Mouse (Mus musculus) embryo, embryonic 10 days (tissue): Measurements from ENCODE around the gene Hyal2.
A peak's percentile ranks its signal among the peaks of the same experiment; 100 is the strongest.
"Not testable (repeated sequence)": the region's sequence is repeated elsewhere in the genome, so short reads cannot be mapped to it uniquely, and the experiment has no call there.

Experiments
- DNase-seq: peaks from one replicate; pipeline ENCODE4 v3.0.0-alpha.2; 2015; ENCODE audit warnings: low spot score

The Hyal2 gene

DNA sequence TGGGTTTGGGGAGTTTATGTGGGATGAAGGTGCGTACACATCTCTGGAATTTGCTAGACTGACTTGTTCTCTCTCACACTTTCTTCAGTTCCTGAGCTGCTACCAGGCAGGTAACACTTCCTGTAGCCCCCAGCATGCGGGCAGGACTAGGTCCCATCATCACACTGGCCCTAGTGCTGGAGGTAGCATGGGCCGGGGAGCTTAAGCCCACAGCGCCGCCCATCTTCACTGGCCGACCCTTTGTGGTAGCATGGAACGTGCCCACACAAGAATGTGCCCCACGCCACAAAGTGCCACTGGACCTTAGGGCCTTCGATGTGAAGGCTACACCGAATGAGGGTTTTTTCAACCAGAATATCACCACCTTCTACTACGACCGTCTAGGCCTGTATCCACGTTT is 2.3 kb downstream of the Hyal2 start:
- no peak for DNase-seq

DNA sequence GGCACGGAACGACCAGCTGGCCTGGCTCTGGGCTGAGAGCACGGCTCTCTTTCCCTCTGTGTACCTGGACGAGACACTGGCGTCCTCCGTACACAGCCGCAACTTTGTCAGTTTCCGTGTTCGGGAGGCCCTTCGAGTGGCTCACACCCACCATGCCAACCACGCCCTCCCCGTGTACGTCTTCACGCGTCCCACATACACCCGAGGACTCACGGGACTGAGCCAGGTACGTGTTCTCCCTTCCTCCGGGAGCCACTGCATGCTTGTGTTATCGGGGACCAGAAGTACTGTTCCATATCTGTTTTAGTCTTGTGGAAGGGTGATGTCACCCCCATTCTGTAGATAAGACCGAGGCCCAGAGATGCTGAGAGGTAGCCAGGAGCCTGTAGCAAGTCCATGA is 3.1 kb downstream of the Hyal2 start:
- no peak for DNase-seq

DNA sequence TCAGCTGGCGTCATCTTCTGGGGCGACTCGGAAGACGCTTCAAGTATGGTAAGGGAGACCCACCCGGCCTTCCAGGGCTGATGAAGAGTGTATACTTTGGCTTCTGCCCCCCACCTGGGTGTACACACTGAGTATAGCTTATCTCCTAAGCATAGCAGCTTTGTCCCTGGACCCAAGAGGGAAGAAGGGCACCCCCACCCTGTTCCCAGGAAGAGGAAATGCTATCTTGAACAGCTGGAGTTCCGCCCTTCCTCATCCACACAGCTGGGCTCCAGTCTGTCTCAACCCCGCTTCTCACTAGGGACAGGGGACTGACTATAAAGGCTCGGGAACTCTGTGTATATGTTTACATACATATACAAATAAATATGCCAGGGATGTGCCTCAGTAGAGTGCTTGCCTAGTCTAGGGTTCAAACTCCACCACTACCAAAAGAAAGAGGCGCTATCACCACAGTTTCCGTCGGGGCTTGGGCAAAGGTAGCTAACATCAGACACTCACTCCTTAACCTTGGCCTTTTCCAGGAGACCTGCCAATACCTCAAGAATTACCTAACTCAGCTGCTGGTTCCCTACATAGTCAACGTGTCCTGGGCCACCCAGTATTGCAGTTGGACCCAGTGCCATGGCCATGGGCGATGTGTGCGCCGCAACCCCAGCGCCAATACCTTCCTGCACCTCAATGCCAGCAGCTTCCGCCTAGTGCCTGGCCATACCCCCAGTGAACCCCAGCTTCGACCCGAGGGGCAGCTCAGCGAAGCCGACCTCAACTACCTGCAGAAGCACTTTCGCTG is 4.0 kb downstream of the Hyal2 start:
- DNase-seq: no peak

DNA sequence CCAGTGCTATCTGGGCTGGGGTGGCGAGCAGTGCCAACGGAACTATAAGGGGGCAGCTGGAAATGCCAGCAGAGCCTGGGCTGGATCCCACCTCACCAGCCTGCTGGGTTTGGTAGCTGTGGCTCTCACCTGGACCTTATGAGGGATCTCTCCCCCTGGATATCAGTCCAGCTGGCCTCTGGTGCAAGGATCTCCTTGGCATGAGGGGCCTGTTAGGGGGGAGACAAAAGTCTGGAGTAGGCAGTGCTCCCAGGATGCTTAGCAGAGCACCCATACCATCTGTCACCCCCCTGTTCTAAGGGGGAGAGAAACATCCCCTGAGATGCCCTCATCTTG is 4.5 kb downstream of the Hyal2 start:
- DNase-seq: no peak

DNA sequence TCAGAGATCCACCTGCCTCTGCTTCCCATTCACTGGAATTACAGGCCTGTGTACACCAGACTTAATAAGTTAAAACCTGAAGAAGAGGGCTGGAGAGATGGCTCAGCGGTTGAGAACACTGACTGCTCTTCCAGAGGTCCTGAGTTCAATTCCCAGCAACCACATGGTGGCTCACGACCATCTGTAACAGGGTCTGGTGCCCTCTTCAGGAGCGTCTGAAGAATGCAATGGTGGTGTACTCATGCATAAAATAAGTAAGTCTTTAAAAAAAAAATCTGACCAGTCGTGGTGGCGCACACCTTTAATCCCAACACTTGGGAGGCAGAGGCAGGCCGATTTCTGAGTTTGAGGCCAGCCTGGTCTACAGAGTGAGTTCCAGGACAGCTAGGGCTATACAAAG is 6.0 kb downstream of the Hyal2 start:
- DNase-seq: not testable (repeated sequence)

DNA sequence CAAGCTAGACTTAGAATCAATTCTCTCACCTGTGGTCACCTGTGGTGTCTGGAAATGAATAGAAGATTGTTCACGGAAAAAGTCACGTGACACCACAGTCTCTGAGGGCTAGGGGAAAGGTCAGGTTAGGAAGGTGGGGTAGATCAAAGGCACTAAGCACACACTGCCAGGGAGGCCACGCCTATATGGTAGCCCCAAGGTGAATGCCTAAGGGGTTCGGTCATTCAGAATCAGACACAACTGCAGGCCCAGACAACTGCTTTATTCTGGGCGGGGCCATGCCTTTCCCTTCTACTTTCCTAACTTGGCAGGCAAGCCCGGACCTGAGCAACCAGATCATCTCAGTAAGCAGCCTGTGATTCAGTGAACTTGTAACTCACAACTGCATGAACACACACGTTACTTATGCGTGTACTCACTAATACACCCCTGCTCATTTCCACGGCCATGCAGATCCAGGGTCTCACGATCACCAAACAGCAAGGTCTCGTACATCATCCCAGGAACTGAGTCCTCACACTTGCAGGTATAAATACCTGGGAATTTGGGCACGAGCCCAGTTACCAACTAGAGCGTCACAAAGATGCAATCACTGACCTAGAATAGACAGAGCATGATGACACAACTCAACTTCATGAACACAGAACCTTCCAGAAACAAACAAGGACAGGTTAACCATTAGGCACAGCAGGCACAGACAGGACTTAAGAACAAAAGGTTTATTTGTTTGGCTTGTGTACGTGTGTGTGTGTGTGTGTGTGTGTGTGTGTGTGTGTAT is 8.0 kb downstream of the Hyal2 start:
- DNase-seq: no peak

DNA sequence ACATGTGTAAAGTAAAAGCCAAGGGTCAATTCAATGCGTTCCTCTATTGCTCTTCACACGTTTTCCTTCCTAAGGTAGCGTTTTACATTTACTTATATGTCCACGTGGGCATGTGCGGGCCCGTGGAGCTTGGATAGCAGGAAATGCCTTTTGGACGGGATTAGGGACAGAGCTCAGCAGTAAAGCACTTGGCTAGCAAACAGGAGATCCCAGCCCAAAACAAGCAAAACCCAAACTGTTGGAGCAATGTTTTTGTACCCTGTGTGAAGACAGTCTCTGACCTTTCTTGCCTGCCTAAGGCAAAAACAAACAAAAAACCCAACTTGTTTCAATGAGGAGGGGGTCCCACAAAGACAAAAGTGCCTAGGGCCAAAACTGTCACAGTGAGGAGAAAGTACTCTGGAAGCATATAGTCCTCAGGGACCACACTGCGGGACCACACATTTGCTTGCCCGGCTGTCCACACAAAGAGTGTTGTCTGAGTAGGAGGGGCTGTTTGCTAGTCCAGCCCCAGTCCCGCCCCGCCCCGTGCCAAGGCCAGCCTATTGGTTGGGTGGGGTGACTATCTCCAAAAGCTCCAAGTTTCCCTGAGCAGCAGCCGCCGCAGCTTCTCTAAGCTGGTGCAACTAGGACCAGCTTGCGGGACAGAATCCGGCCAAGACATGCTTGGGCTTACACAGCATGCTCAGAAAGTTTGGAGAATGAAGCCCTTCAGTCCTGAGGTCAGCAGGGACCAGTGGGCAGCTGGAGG is 8.8 kb downstream of the Hyal2 start, which contains the start of gene Hyal1:
Gene Hyal1, plus strand, starts transcription at position 571 of the 751 bp plus-strand sequence.
- peak; percentile 86 for DNase-seq

DNA sequence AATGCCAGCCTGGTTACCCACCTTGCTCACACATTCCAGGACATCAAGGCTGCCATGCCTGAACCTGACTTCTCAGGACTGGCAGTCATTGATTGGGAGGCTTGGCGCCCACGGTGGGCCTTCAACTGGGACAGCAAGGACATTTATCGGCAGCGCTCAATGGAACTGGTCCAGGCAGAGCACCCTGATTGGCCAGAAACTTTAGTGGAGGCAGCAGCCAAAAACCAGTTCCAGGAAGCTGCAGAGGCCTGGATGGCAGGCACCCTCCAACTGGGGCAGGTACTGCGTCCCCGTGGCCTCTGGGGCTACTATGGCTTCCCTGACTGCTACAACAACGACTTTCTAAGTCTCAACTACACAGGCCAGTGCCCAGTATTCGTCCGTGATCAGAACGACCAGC is 10.1 kb downstream of the Hyal2 start:
- no peak for DNase-seq

DNA sequence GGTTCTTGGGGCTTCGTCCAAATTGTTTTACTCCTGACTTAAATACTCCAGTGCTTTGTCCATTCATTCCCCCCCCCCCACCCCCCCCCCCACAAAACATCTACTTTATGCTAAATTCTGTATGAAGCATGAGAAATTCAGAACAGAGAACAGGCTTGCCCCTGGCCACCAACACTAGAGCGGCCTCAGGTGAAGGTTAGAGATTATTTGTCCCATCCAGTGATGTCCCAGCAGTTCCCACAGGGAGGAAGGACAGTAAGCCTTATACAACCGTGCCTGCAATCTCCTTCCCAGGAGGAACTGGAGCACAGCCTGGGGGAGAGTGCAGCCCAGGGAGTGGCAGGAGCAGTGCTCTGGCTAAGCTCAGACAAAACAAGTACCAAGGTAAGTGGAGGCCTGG is 10.8 kb downstream of the Hyal2 start, which contains the start of gene Naa80:
Gene Naa80, plus strand, starts transcription at position 301 of the 400 bp plus-strand sequence.
- no peak for DNase-seq

DNA sequence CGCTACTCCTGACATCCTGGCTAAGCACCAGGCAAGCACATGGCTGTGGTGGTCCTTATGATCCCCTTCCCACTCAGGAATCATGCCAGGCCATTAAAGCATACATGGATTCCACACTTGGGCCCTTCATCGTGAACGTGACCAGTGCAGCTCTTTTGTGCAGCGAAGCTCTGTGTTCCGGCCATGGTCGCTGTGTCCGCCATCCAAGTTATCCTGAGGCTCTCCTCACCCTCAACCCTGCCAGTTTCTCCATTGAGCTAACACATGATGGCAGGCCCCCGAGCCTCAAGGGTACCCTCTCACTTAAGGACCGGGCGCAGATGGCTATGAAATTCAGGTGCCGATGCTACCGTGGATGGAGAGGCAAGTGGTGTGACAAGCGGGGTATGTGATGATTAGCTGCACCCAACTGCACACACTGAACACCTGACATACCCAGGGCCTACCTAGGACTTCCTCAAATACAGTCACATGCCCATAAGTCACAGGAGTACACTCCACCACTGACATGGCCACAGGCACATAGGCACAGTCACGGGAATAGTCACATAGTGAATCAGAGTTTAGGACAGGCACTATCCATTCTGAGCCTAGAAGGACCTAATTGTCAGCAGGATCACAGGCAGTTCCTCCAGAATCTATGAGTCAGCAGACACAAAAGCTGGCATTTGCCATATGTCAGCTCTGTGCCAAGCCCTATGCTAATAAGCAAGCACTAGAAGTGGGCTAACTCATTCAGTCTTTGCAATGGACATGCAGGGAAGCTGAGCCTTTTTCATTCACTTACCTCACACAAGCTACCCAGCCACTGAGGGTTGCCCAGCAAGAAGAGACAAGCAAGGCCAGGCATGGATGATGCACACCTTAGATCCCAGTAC is 11.5 kb downstream of the Hyal2 start:
- no peak for DNase-seq

DNA sequence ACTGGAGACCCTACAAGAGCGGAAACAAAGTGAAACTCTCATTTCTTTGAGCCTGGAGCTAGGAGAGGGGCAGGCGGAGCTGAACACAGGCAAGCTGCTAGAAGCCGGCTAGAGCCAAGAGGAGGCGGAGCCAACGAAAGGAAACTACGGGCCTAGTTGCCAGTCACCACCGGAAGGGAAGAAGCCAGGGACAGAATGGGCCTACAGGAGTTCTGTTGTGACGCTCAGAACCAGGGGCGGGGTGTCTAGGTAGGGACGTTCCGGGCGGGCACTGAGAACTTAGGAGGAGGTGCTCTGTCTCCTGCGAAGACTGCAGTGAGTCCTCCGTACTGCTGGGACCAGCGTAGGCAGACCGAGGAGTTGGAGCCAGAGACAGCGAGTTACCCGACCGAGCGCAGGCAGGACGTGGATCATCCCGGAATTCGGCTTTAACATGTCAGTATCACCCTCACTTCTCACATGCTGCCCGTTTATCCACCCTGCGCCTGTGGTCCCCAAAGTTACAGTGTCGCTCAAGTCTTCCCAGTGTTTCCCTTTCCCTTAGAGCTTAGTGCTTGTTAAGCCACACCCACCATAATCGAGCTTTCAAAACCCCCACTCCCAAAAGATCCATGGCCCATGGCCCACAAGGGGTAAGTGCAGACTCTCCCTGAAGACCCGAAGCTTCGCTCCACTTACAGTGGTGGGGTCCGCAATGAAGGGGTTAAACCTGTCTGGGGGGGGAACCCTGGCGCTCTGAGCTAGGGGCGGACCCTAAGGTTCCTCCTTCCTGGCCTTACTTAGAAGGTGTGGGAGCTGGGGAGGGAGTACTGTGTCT is 13.0 kb downstream of the Hyal2 start, which contains the start of gene Hyal3:
Gene Hyal3, plus strand, starts transcription at position 318 of the 817 bp plus-strand sequence.
- DNase-seq: peak; percentile 93

DNA sequence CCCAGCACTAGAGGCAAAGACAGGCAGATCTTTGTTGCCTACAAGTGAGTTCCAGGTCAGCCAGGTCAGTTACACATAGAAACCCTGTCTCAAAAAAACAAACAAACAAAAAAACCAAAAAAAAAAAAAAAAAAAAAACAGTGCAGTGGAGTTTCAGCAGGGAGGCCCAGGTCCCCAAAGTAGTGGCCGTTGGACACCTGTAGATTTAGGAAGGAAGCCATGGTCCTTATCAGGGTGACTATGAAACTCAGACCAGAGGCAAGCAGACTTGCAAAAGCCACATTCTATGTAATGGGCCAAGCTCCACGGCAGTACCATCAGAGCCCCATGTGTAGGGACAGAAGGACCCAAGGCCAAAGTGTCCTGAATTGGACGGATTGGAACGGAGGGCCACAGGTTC is 13.8 kb downstream of the Hyal2 start:
- no peak for DNase-seq

DNA sequence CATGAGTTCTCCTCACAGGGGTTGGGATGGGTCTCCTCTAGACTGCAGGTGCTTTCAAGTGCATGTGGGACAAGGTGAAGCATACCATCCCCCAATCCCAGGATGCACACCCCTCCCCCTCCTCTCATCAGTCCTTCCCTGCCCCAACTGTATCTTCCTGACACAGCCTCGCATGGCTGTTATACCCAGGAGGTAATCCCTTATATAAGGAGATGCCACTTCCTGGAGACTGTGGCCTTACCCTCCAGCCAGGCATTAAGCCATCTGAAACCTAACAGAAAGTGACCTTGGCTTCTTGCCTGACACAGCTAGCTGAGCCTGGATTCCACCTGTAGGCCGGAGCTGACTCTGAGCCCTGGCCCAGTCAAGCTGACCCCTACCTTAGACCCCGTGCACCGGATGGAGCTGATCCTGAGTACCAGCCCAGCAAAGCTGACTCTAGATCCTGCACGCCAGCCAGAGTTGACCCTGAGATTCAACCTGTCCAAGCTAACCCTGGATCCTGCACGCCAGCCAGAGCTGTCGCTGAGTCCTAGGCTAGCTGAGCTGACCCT is 14.8 kb downstream of the Hyal2 start:
- DNase-seq: no peak

DNA sequence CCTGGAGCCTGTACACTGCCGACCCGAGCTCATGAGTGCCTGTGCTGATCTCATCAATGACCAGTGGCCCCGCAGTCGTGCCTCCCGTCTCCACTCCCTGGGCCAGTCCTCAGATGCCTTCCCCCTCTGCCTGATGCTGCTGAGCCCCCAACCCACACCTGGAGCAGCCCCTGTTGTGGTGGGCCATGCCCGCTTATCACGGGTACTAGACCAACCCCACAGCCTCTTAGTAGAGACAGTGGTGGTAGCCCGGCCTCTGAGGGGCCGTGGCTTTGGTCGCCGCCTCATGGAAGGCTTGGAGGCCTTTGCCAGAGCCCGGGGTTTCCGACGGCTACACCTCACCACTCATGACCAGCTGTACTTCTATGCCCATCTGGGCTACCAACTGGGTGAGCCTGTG is 15.4 kb downstream of the Hyal2 start:
- DNase-seq: no peak

DNA sequence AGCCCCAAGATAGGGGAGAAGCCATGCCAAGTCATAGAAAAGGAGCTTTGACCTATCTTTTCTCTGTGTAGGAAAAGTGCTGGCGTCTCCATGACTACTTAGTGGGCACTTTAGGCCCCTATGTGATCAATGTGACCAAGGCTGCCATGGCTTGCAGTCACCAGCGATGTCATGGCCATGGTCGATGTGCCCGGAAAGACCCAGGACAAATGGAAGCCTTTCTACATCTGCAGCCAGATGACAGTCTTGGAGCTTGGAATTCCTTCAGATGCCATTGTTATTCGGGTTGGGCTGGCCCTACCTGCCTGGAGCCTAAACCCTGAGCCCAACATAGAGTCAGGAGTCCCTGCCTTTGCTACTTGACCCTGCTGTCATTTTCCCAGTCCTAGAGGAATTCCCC is 18.8 kb downstream of the Hyal2 start:
- DNase-seq: no peak

DNA sequence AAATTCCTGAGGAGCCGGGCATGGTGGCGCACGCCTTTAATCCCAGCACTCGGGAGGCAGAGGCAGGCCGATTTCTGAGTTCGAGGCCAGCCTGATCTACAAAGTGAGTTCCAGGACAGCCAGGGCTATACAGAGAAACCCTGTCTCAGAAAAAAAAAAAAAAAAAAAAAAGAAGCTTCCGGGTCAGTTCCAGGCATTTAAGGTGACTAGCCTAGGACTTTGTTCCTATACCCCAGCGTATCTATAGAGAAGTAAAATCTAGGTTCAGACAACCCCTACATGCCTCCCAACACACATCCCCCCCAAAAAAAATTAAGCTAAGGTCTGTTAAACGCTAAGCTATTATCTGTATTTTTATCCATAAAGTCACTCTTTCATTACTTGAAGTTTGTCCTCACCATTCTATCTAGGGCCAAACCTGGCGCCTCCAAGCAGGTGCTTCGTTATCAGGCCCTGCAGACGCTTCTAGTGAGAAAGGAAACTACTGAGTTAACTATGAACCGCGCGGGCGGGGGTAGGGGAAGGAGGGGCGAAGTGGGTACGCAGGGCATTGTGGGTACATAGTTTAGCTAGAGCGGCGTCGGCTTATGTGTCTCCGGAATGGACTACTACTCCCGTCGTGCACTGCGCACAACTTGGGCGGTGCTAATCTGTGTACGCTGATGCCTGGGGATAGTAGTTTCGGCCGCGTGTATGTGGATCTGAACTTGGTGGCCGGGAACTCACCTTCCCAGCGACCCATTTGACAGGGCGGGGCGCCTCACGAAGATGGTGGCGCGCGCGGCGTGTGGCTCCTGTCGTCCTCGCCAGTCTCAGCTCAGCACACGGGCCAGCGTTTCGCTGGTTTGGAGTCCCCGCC is 19.5 kb downstream of the Hyal2 start, which contains the start of gene Ifrd2:
Gene Ifrd2, plus strand, starts transcription at position 669 of the 859 bp plus-strand sequence.
- peak; percentile 100 for DNase-seq

DNA sequence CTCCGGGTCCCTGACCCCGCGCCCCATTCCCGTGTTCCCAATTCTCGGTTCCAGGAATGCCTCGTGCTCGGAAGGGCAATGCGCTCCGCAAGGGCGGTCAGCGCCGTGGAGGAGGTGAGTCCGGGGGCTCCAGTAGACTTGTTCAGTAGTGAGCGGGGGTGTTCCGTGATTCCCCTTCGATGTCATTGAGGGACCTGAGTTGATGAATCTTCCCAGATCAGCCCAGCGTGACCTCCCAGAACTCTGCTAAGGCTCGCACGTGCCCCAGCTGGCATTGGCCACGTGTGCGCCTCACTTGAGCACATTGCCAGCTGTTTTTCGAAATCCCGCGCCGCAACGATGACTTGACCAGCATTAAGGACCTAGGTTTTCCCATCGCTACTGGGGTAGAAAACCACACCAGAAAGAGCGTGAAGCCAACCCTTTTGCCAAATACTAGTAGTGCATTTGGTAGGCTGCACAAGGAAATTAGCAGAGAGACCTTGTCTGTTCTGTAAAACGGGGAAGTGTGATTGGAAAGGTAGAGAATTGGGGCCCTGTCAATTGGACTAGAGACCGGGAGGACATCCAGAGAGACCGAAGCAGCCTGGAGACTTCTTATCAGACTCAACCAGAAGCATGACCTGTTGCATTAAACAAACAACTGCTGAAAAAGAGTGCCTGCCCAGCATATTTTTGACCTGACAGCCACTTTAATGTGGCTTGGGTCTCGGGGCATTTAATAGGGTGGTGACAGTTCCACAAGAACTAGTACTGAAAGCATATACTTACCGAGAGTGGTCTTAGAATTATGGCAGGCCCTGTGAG is 20.3 kb downstream of the Hyal2 start:
- peak; percentile 80 for DNase-seq

DNA sequence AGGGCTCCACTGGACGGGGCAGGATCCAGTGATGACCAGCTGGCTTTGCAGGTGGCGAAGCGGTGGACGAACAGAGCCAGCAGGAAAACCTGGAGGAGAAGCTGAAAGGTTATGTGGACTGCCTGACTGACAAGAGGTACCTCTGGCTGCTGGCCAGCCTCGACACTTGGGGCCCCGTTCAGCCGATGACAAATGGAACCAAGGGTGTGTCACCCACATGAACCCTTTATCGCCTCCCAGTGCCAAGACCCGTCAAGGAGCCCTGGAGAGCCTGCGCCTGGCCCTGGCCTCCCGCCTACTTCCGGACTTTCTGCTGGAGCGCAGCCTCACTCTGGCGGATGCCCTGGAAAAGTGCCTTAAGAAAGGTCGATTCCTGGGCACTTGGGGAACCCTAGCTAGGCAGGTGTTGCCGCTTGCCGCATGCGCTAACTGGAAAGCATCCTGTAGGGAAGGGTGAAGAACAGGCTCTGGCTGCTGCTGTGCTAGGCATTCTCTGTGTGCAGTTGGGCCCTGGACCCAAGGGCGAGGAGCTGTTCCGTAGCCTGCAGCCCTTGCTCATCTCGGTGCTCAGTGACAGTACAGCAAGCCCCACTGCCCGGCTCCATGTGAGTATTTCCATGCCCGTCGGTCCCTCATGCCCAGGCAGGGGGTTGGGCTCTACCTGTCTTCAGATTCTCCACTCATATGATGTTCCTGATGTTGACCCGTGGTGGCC is 22.5 kb downstream of the Hyal2 start:
- no peak for DNase-seq
